Mouse (Mus musculus) olfactory bulb, adult 2 months (tissue): Measurements from ENCODE around the gene Kazn.

Experiments
- CTCF ChIP-seq: fragments of 200-500 bp; IDR thresholded peaks from 2 replicates; pipeline ENCODE4 v1.5.1; 2012; ENCODE audit warnings: low read depth, mild to moderate bottlenecking, low read length, moderate library complexity; ENCODE audit not compliant: insufficient read depth
- POLR2A ChIP-seq: fragments of 200-500 bp; IDR thresholded peaks from 2 replicates; pipeline ENCODE4 v1.6.1; 2012; ENCODE audit warnings: mild to moderate bottlenecking, low read depth, low read length, moderate library complexity; ENCODE audit not compliant: insufficient read depth

GRCm38 (mm10) chr4:142082703-142083102, 156.5 kb downstream of the Kazn start:
- TF ChIP-seq CTCF (no peak), POLR2A (no peak)
